Mouse (Mus musculus) layer of hippocampus, adult 8-10 months (tissue): ENCODE data around the gene Veph1. TPM values are rescaled to one million over a fixed set of nuclear protein-coding genes. Genes with fewer than 3 reads are reported as not detected.

Source experiments
- DNase-seq, 2 experiments: peaks; one replicate each; pipeline ENCODE4 v3.0.0; 2022; ENCODE audit warnings: low spot score in 2 of 2
- total RNA-seq, 4 experiments: library from RNA; stranded (reverse); gene quantifications; 2 replicates each; pipeline ENCODE4 v1.2.4; 2022

Gene Veph1
- total RNA-seq, 4 experiments from 2014 or later = 0.16 to 0.24 TPM; not detected in 2

GRCm38 (mm10) chr3:66033346-66033745 is 263.3 kb downstream of the Veph1 start:
- DNase-seq = no peak

GRCm38 (mm10) chr3:66025454-66025853 is 271.2 kb downstream of the Veph1 start:
- no peak for DNase-seq

GRCm38 (mm10) chr3:66024220-66024792 is 272.3 kb downstream of the Veph1 start:
- no peak for DNase-seq

- DNase-seq = no peak
Measured at GRCm38 (mm10) chr3:66019171-66019570, 277.5 kb downstream of the Veph1 start.

- DNase-seq = no peak
Measured at GRCm38 (mm10) chr3:66007632-66008401, 288.8 kb downstream of the Veph1 start.

GRCm38 (mm10) chr3:66004989-66005388 is 291.6 kb downstream of the Veph1 start:
- no peak for DNase-seq

GRCm38 (mm10) chr3:66004220-66004951 is 292.3 kb downstream of the Veph1 start:
- DNase-seq = no peak

Other genes starting within 250 kb of the Veph1 start
- 1 to 10 TPM in 2 of 4 experiments, under 1 TPM in 2; 0.43 to 2.6 (median 1.0) TPM for gene Ptx3, start 76.9 kb downstream of the Veph1 start, total RNA-seq